Mouse (Mus musculus) adrenal gland, postnatal 10 days (tissue): ENCODE measurements around the gene Pde4d. TPM values are rescaled to one million over a fixed set of nuclear protein-coding genes. Genes with fewer than 3 reads are reported as not detected.
A peak's percentile ranks its signal among the peaks of the same experiment; 100 is the strongest.

Experiments used
- DNase-seq: peaks from one replicate; pipeline ENCODE4 v3.0.0; 2021; ENCODE audit warnings: mixed read lengths
- total RNA-seq, 2 experiments: library from RNA; stranded (reverse); gene quantifications; 2 replicates each; pipeline ENCODE4 v1.2.3; 2021

The Pde4d gene
- total RNA-seq, 2 experiments from 2014 or later: 70.3 to 101 TPM

- DNase-seq: peak; percentile 87
These were observed 1453.4 kb downstream of the Pde4d start for GRCm38 (mm10) chr13:109902855-109903763.

GRCm38 (mm10) chr13:109903764-109904510 is 1454.2 kb downstream of the Pde4d start:
- no peak for DNase-seq

GRCm38 (mm10) chr13:109906342-109906888 is 1456.7 kb downstream of the Pde4d start:
- no peak for DNase-seq

GRCm38 (mm10) chr13:109907634-109908033 is 1457.9 kb downstream of the Pde4d start:
- DNase-seq: peak; percentile 86

- DNase-seq: no peak
These were observed 1458.6 kb downstream of the Pde4d start for GRCm38 (mm10) chr13:109908386-109908785.

GRCm38 (mm10) chr13:109909111-109909510 is 1459.4 kb downstream of the Pde4d start:
- no peak for DNase-seq

GRCm38 (mm10) chr13:109910915-109911314 is 1461.2 kb downstream of the Pde4d start:
- no peak for DNase-seq

- DNase-seq: no peak
These were observed 1462.9 kb downstream of the Pde4d start for GRCm38 (mm10) chr13:109912635-109913034.

GRCm38 (mm10) chr13:109914246-109914645 is 1464.5 kb downstream of the Pde4d start:
- no peak for DNase-seq

- peak; percentile 76 for DNase-seq
These were observed 1465.1 kb downstream of the Pde4d start for GRCm38 (mm10) chr13:109914846-109915245.

- DNase-seq: no peak
These were observed 1465.8 kb downstream of the Pde4d start for GRCm38 (mm10) chr13:109915501-109915900.

GRCm38 (mm10) chr13:109915964-109916363 is 1466.2 kb downstream of the Pde4d start:
- DNase-seq: peak; percentile 69

- no peak for DNase-seq
These were observed 1467.8 kb downstream of the Pde4d start for GRCm38 (mm10) chr13:109917551-109917950.

GRCm38 (mm10) chr13:109918631-109919030 is 1468.9 kb downstream of the Pde4d start:
- no peak for DNase-seq

- DNase-seq: no peak
These were observed 1470.5 kb downstream of the Pde4d start for GRCm38 (mm10) chr13:109920256-109920655.

GRCm38 (mm10) chr13:109921336-109922038 is 1471.7 kb downstream of the Pde4d start:
- DNase-seq: no peak

- peak; percentile 67 for DNase-seq
These were observed 1472.5 kb downstream of the Pde4d start for GRCm38 (mm10) chr13:109922228-109922627.

- DNase-seq: no peak
These were observed 1473.0 kb downstream of the Pde4d start for GRCm38 (mm10) chr13:109922782-109923181.

GRCm38 (mm10) chr13:109924771-109925170 is 1475.0 kb downstream of the Pde4d start:
- no peak for DNase-seq

- no peak for DNase-seq
These were observed 1476.7 kb downstream of the Pde4d start for GRCm38 (mm10) chr13:109926277-109926920.

GRCm38 (mm10) chr13:109927782-109928181 is 1478.0 kb downstream of the Pde4d start:
- no peak for DNase-seq

GRCm38 (mm10) chr13:109932688-109933087 is 1482.9 kb downstream of the Pde4d start:
- no peak for DNase-seq
